Mouse (Mus musculus): ENCODE results near the gene Doc2g. TPM values are rescaled to one million over a fixed set of nuclear protein-coding genes. Genes with fewer than 3 reads are reported as not detected.
A peak's percentile ranks its signal among the peaks of the same experiment; 100 is the strongest.

The Doc2g gene
- polyA plus RNA-seq, 1 experiment from 2014 or later: 5.5 TPM

GRCm38 (mm10) chr19:4001752-4002151 is 1.4 kb upstream of the Doc2g start:
- no peak overlapping the region for H3K27ac ChIP-seq
- WGBS: 89% methylated on average over 5 of the region's 5 CpGs
- no peak overlapping the region; the same call in 1 of the 2 replicates for H3K4me3 ChIP-seq
- no peaks in the 10 kb centered on the region for H3K9me3 ChIP-seq (replicated peaks)
- peaks cover 17% of the 10 kb centered on the region for H3K4me1 ChIP-seq
- no peak for ATAC-seq
- peaks cover 17% of the 10 kb centered on the region for H3K36me3 ChIP-seq (ENCODE audit: poor library complexity, severe bottlenecking)
- peaks cover 8% of the 10 kb centered on the region; the same call in 1 of the 2 replicates for H3K27me3 ChIP-seq
- peak overlapping the region; percentile 83 for H3K4me2 ChIP-seq
- peak overlapping the region; percentile 86 for H3K9ac ChIP-seq

- Histone ChIP-seq H3K27me3 (no peaks in the 10 kb centered on the region; the same call in 1 of the 2 replicates), H3K36me3 (ENCODE audit: poor library complexity, severe bottlenecking) (peaks cover 36% of the 10 kb centered on the region), H3K4me1 (peaks cover 17% of the 10 kb centered on the region), H3K27ac (no peak overlapping the region), H3K4me2 (no peak overlapping the region), H3K9ac (no peak overlapping the region), H3K9me3 (replicated peaks) (no peaks in the 10 kb centered on the region), H3K4me3 (no peak overlapping the region)
- WGBS: 86% methylated on average over 12 of the region's 12 CpGs
- ATAC-seq: no peak
Observed at GRCm38 (mm10) chr19:4003641-4004040, 528 bp downstream of the Doc2g start.

GRCm38 (mm10) chr19:4004331-4004730 is 1.2 kb downstream of the Doc2g start:
- H3K4me2 ChIP-seq: no peak overlapping the region
- H3K9me3 ChIP-seq (replicated peaks): no peaks in the 10 kb centered on the region
- 89% methylated on average over 15 of the region's 15 CpGs for WGBS
- H3K27ac ChIP-seq: no peak overlapping the region
- peaks cover 43% of the 10 kb centered on the region for H3K36me3 ChIP-seq (ENCODE audit: poor library complexity, severe bottlenecking)
- peaks cover 17% of the 10 kb centered on the region for H3K4me1 ChIP-seq
- no peak overlapping the region for H3K9ac ChIP-seq
- ATAC-seq: no peak
- no peak overlapping the region for H3K4me3 ChIP-seq
- no peaks in the 10 kb centered on the region; the same call in 1 of the 2 replicates for H3K27me3 ChIP-seq

- ATAC-seq: no peak
- no peak overlapping the region for H3K9ac ChIP-seq
- H3K27ac ChIP-seq: no peak overlapping the region
- H3K4me3 ChIP-seq: no peak overlapping the region
- no peaks in the 10 kb centered on the region; the same call in 1 of the 2 replicates for H3K27me3 ChIP-seq
- no peaks in the 10 kb centered on the region for H3K9me3 ChIP-seq (replicated peaks)
- H3K4me2 ChIP-seq: no peak overlapping the region
- peaks cover 10% of the 10 kb centered on the region for H3K4me1 ChIP-seq
- 90% methylated on average over 9 of the region's 9 CpGs for WGBS
- peaks cover 51% of the 10 kb centered on the region for H3K36me3 ChIP-seq (ENCODE audit: poor library complexity, severe bottlenecking)
Observed at GRCm38 (mm10) chr19:4005091-4005490, 2.0 kb downstream of the Doc2g start.

- H3K27me3 ChIP-seq: no peaks in the 10 kb centered on the region; the same call in 1 of the 2 replicates
- ATAC-seq: no peak
- no peaks in the 10 kb centered on the region for H3K9me3 ChIP-seq (replicated peaks)
- no peak overlapping the region for H3K4me3 ChIP-seq
- H3K4me1 ChIP-seq: peaks cover 10% of the 10 kb centered on the region
- H3K27ac ChIP-seq: no peak overlapping the region
- no peak overlapping the region for H3K9ac ChIP-seq
- H3K36me3 ChIP-seq (ENCODE audit: poor library complexity, severe bottlenecking): peaks cover 55% of the 10 kb centered on the region
- 95% methylated on average over 8 of the region's 8 CpGs for WGBS
- H3K4me2 ChIP-seq: no peak overlapping the region
Observed at GRCm38 (mm10) chr19:4005971-4006370, 2.9 kb downstream of the Doc2g start.

DNA sequence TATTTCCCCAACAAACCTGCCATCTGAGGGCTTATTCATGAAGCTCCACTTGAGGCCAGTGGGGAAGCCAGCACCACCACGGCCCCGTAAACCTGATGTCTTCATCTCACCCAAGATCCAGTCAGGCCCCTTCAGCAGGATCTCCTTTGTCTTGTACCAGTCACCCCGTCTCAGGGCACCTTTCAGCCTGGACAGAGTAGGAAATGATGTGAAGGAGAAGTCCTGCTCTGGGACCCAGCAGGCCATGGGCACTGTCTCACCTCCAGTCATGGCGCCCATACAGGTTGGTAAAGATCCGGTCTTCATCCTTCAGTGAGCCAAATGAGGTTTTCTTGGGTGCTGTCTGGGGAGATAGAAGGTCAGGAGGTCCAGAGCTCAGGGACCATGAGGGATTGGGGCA is 8.0 kb downstream of the Doc2g start:
- no peak overlapping the region; the same call in 1 of the 2 replicates for H3K9ac ChIP-seq
- H3K4me2 ChIP-seq: peak overlapping the region; percentile 79; the same call in 1 of the 2 replicates
- no peak overlapping the region for H3K4me3 ChIP-seq
- 93% methylated on average over 5 of the region's 5 CpGs for WGBS
- ATAC-seq: no peak
- peaks cover 13% of the 10 kb centered on the region for H3K4me1 ChIP-seq
- H3K27ac ChIP-seq: no peak overlapping the region
- H3K9me3 ChIP-seq (replicated peaks): no peaks in the 10 kb centered on the region
- peaks cover 44% of the 10 kb centered on the region for H3K36me3 ChIP-seq (ENCODE audit: poor library complexity, severe bottlenecking)
- H3K27me3 ChIP-seq: no peaks in the 10 kb centered on the region

DNA sequence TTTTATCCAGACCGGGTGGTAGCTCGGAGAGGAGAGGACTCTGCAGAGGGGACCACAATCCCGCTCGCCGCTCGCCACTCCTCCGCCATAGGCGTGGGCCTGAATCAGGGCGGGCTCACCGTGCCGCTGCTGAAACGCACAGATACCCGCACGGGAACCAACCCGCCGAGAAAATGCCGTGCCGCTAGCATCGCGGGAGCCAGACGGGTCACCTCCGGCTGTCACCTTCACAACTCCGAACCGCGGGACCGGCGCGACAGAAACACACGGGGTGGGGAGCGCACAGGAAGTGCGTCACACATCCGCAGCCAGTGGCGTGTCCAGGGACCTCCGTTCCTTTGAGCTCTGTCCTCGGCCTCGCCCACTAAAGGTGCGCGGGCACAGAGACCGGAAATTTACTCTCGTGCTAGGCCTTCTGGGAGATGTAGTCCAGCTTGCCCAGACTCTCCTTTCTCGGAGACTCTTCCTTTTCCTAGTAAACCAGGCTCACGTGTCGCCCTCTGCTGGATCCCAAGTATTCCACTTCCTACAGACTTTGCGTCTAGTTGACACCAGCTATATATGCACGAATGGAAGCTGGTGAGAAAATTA is 9.4 kb downstream of the Doc2g start, which contains the start of gene Ndufv1:
Gene Ndufv1 (minus strand): TSS at position 375 of the 591 bp plus-strand sequence.
- H3K27me3 ChIP-seq: no peaks in the 10 kb centered on the region
- H3K27ac ChIP-seq: peak within 1 kb of the TSS; percentile 48
- H3K9me3 ChIP-seq (replicated peaks): no peaks in the 10 kb centered on the region
- H3K4me2 ChIP-seq: peak within 1 kb of the TSS; percentile 79
- peak within 1 kb of the TSS; percentile 80 for H3K9ac ChIP-seq
- under 1% methylated on average over 45 of the region's 45 CpGs for WGBS
- peak; percentile 100 for ATAC-seq
- H3K4me3 ChIP-seq: peak within 1 kb of the TSS; percentile 80
- H3K36me3 ChIP-seq (ENCODE audit: poor library complexity, severe bottlenecking): peaks cover 30% of the 10 kb centered on the region
- peaks cover 13% of the 10 kb centered on the region for H3K4me1 ChIP-seq

GRCm38 (mm10) chr19:4013066-4013465 is 10.0 kb downstream of the Doc2g start:
- no peak overlapping the region for H3K27ac ChIP-seq
- H3K9me3 ChIP-seq (replicated peaks): no peaks in the 10 kb centered on the region
- peaks cover 24% of the 10 kb centered on the region for H3K36me3 ChIP-seq (ENCODE audit: poor library complexity, severe bottlenecking)
- H3K27me3 ChIP-seq: no peaks in the 10 kb centered on the region
- peaks cover 13% of the 10 kb centered on the region for H3K4me1 ChIP-seq
- ATAC-seq: no peak; the same call in 1 of the 2 replicates
- H3K9ac ChIP-seq: peak overlapping the region; percentile 31; the same call in 1 of the 2 replicates
- H3K4me2 ChIP-seq: peak overlapping the region; percentile 79
- WGBS: 25% methylated on average over 9 of the region's 9 CpGs
- peak overlapping the region; percentile 80 for H3K4me3 ChIP-seq

GRCm38 (mm10) chr19:4014802-4015201 is 11.7 kb downstream of the Doc2g start:
- Histone ChIP-seq H3K4me2 (no peak overlapping the region), H3K36me3 (ENCODE audit: poor library complexity, severe bottlenecking) (peaks cover 7% of the 10 kb centered on the region), H3K27me3 (no peaks in the 10 kb centered on the region), H3K9ac (peak overlapping the region; percentile 1), H3K4me3 (no peak overlapping the region), H3K9me3 (replicated peaks) (no peaks in the 10 kb centered on the region), H3K27ac (no peak overlapping the region), H3K4me1 (peaks cover 22% of the 10 kb centered on the region)
- no peak for ATAC-seq

GRCm38 (mm10) chr19:4015635-4016034 is 12.5 kb downstream of the Doc2g start:
- Histone ChIP-seq H3K4me2 (no peak overlapping the region), H3K9ac (no peak overlapping the region), H3K27me3 (no peaks in the 10 kb centered on the region), H3K36me3 (ENCODE audit: poor library complexity, severe bottlenecking) (no peaks in the 10 kb centered on the region), H3K27ac (no peak overlapping the region), H3K4me1 (peaks cover 22% of the 10 kb centered on the region), H3K4me3 (no peak overlapping the region), H3K9me3 (replicated peaks) (no peaks in the 10 kb centered on the region)
- WGBS: 53% methylated on average over 5 of the region's 5 CpGs
- ATAC-seq: no peak

GRCm38 (mm10) chr19:4017921-4018587 is 14.9 kb downstream of the Doc2g start:
- Histone ChIP-seq H3K27ac (no peak overlapping the region), H3K4me3 (no peak overlapping the region), H3K4me1 (peaks cover 9% of the 10 kb centered on the region; the same call in 1 of the 2 replicates), H3K4me2 (no peak overlapping the region), H3K9ac (no peak overlapping the region), H3K27me3 (no peaks in the 10 kb centered on the region), H3K36me3 (ENCODE audit: poor library complexity, severe bottlenecking) (no peaks in the 10 kb centered on the region), H3K9me3 (replicated peaks) (no peaks in the 10 kb centered on the region)
- no peak for ATAC-seq
- WGBS: 64% methylated on average over 10 of the region's 10 CpGs

DNA sequence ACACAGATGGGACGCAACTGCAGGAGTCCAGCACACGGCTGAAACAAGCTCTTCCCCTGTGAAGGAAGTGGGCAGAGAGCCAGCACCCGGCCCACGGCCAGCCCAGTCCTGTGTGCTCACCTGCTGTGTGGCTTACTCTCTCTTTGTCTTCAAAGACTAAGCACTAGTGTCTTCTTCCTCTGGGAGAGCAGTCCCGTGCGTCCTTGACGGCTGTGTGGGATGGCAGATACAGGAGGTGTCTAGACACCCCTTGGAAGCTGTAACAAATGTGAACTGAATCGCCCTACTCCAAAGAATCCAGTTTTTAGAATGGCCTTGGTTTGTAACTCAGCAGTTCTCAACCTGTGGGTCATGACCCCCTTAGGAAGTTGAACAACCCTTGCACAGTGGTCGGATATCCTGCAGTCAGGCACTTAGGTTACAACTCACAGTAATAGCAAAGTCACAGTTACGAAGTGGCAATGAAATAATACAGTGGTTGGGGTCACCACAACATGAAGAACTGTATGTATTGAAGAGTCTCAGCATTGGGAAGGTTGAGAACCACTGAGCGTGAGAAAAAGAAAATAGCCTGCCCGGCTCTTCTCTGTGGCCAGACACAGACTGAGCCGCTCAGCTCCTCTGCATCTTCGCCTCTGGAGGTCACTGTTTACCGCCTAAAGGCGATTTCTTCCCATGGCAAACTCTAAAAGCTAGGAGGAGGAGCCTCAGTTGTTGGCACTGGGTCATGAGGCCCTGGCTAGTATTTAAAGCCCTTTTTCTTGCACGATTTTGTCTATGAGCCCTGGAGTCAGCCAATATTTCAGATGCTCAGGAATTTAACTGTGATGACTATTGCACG is 15.8 kb downstream of the Doc2g start:
- no peak overlapping the region for H3K4me3 ChIP-seq
- H3K36me3 ChIP-seq (ENCODE audit: poor library complexity, severe bottlenecking): no peaks in the 10 kb centered on the region
- H3K9me3 ChIP-seq (replicated peaks): no peaks in the 10 kb centered on the region
- 28% methylated on average over 18 of the region's 18 CpGs for WGBS
- H3K9ac ChIP-seq: no peak overlapping the region
- peaks cover 9% of the 10 kb centered on the region; the same call in 1 of the 2 replicates for H3K4me1 ChIP-seq
- ATAC-seq: peak; percentile 57; the same call in 1 of the 2 replicates
- no peaks in the 10 kb centered on the region for H3K27me3 ChIP-seq
- H3K27ac ChIP-seq: no peak overlapping the region
- no peak overlapping the region for H3K4me2 ChIP-seq

Data from forebrain, embryonic 13.5 days (tissue).